Mouse (Mus musculus): ENCODE measurements around the gene Nfasc. TPM values are rescaled to one million over a fixed set of nuclear protein-coding genes. Genes with fewer than 3 reads are reported as not detected.

Gene Nfasc
- polyA plus RNA-seq, 1 experiment from 2014 or later, result 0.68 TPM

DNA sequence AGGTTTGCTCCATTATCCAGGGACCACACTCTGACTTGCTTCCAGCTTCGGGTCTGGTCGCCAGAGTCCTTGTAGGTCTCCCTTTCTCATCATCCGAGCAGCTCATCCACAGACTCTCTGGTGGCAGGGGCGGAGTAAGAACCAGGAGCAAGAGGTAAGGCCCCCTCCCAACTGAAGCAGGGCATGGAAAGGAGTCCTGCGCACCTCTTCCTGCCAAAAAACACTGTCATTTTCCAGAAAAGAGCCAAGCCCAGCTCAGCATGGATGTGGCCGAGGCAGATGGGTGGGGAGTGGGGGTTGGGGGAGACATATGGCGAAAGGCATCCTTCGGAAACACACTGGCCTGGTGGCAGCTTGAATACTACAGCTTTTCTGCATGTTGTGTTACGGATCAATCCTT is 172.1 kb downstream of the Nfasc start:
- H3K27me3 ChIP-seq (ENCODE audit: control insufficient read depth, insufficient read depth, low read length), result no peaks in the 10 kb centered on the region; the same call in 1 of the 2 replicates
- H3K36me3 ChIP-seq (ENCODE audit: control insufficient read depth, insufficient read depth, low read length), result no peaks in the 10 kb centered on the region
- no peak overlapping the region for H3K9ac ChIP-seq (ENCODE audit: low read length)
- no peak overlapping the region for H3K4me3 ChIP-seq (ENCODE audit: control insufficient read depth in 1 of 2, insufficient read depth in 1 of 2, low read depth in 1 of 2, low read length in 2 of 2)
- no peak for ATAC-seq (ENCODE audit: insufficient number of reproducible peaks, insufficient read depth, low FRiP score, low read depth)
- peaks cover 13 to 17% of the 10 kb centered on the region in 2 experiments for H3K4me1 ChIP-seq (ENCODE audit: control insufficient read depth in 2 of 2, insufficient read depth in 2 of 2, low read length in 2 of 2)
- 76% methylated on average over 9 of the region's 9 CpGs for WGBS
- H3K4me2 ChIP-seq (ENCODE audit: low read length), result no peak overlapping the region
- H3K9me3 ChIP-seq (ENCODE audit: control insufficient read depth, low read length), result no peaks in the 10 kb centered on the region
- no peak overlapping the region for H3K27ac ChIP-seq (replicated peaks in 1 of 2; ENCODE audit: control insufficient read depth in 1 of 2, insufficient read depth in 1 of 2, low read depth in 2 of 2, low read length in 2 of 2)

DNA sequence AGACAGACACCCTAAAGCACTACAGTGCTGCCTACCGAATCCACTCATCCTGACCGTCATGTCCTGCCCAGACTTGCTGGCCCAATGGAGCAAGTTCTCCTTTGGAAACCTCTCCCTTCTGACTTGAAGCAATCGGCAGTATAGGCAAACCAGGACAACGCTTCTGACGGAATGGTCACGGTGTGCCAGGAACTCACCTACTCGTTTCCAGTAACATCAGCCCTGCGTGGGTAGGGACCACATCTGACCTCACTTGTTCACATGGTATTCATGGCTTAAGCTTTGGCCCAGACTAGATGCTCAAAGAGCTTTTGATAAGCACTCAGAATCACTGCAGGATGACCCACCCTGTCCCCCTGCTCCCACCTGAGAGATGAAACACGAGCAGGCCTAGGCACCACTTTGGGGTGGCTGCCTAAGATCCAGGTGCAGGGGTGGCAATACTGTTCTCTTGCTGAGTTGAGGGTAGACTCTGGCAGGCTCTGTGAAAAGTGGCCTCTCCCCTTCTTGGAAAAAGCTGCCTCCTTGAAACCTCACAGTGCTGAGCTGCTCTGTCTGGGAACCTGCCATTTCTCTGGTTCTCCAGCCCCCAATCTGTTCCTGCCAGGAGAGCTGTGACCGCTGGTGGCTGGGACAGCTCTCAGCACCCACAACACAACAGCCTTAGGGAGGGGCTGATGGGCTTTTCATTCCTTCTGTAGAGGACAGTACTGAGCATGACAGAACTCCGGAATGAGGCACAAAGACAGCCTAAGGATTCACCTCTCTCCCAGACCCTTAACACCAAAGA is 174.1 kb downstream of the Nfasc start:
- H3K36me3 ChIP-seq (ENCODE audit: control insufficient read depth, insufficient read depth, low read length), result no peaks in the 10 kb centered on the region
- H3K9ac ChIP-seq (ENCODE audit: low read length), result no peak overlapping the region
- ATAC-seq (ENCODE audit: insufficient number of reproducible peaks, insufficient read depth, low FRiP score, low read depth), result no peak
- WGBS, result 79% methylated on average over 11 of the region's 11 CpGs
- H3K27ac ChIP-seq (replicated peaks in 1 of 2; ENCODE audit: control insufficient read depth in 1 of 2, insufficient read depth in 1 of 2, low read depth in 2 of 2, low read length in 2 of 2), result no peak overlapping the region
- no peaks in the 10 kb centered on the region; the same call in 1 of the 2 replicates for H3K27me3 ChIP-seq (ENCODE audit: control insufficient read depth, insufficient read depth, low read length)
- H3K4me1 ChIP-seq (ENCODE audit: control insufficient read depth in 2 of 2, insufficient read depth in 2 of 2, low read length in 2 of 2), result peaks cover 13 to 17% of the 10 kb centered on the region in 2 experiments
- no peaks in the 10 kb centered on the region for H3K9me3 ChIP-seq (ENCODE audit: control insufficient read depth, low read length)
- H3K4me2 ChIP-seq (ENCODE audit: low read length), result no peak overlapping the region
- H3K4me3 ChIP-seq (ENCODE audit: control insufficient read depth in 1 of 2, insufficient read depth in 1 of 2, low read depth in 1 of 2, low read length in 2 of 2), result no peak overlapping the region

- Histone ChIP-seq H3K4me1 (ENCODE audit: control insufficient read depth in 2 of 2, insufficient read depth in 2 of 2, low read length in 2 of 2) (peaks cover 16 to 18% of the 10 kb centered on the region in 2 experiments), H3K27ac (replicated peaks in 1 of 2; ENCODE audit: control insufficient read depth in 1 of 2, insufficient read depth in 1 of 2, low read depth in 2 of 2, low read length in 2 of 2) (no peak overlapping the region), H3K9me3 (ENCODE audit: control insufficient read depth, low read length) (no peaks in the 10 kb centered on the region), H3K36me3 (ENCODE audit: control insufficient read depth, insufficient read depth, low read length) (no peaks in the 10 kb centered on the region), H3K27me3 (ENCODE audit: control insufficient read depth, insufficient read depth, low read length) (peaks cover 6% of the 10 kb centered on the region), H3K4me2 (ENCODE audit: low read length) (no peak overlapping the region), H3K9ac (ENCODE audit: low read length) (no peak overlapping the region), H3K4me3 (ENCODE audit: control insufficient read depth in 1 of 2, insufficient read depth in 1 of 2, low read depth in 1 of 2, low read length in 2 of 2) (no peak overlapping the region)
- WGBS, result 11% methylated on average over 7 of the region's 7 CpGs
- ATAC-seq (ENCODE audit: insufficient number of reproducible peaks, insufficient read depth, low FRiP score, low read depth), result no peak
Measured at GRCm38 (mm10) chr1:132565766-132566165, 175.8 kb downstream of the Nfasc start.

DNA sequence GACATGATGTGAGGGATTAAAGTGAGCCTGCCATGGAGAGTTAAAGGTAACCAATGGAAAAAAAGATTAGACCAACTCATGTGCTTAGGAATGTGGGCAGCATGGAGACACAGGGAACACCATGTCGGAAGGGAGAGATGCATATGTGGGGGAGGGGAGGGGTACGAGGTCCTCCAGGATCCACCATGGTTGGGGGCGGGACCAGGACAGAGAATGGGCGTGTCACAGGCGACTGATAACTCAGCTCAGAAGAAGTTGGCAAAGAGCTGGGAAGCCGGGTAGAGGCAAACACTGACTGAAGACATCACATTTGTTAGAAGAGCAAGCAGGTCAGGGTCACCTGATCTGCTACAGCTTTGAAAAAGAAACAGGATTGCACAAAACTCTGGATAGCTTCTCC is 176.7 kb downstream of the Nfasc start:
- Histone ChIP-seq H3K4me3 (ENCODE audit: control insufficient read depth in 1 of 2, insufficient read depth in 1 of 2, low read depth in 1 of 2, low read length in 2 of 2) (no peak overlapping the region), H3K4me2 (ENCODE audit: low read length) (no peak overlapping the region), H3K27me3 (ENCODE audit: control insufficient read depth, insufficient read depth, low read length) (peaks cover 13% of the 10 kb centered on the region), H3K27ac (replicated peaks in 1 of 2; ENCODE audit: control insufficient read depth in 1 of 2, insufficient read depth in 1 of 2, low read depth in 2 of 2, low read length in 2 of 2) (no peak overlapping the region), H3K4me1 (ENCODE audit: control insufficient read depth in 2 of 2, insufficient read depth in 2 of 2, low read length in 2 of 2) (peaks cover 16 to 19% of the 10 kb centered on the region in 2 experiments), H3K36me3 (ENCODE audit: control insufficient read depth, insufficient read depth, low read length) (no peaks in the 10 kb centered on the region), H3K9ac (ENCODE audit: low read length) (no peak overlapping the region), H3K9me3 (ENCODE audit: control insufficient read depth, low read length) (no peaks in the 10 kb centered on the region)
- 33% methylated on average over 6 of the region's 6 CpGs for WGBS
- no peak for ATAC-seq (ENCODE audit: insufficient number of reproducible peaks, insufficient read depth, low FRiP score, low read depth)

DNA sequence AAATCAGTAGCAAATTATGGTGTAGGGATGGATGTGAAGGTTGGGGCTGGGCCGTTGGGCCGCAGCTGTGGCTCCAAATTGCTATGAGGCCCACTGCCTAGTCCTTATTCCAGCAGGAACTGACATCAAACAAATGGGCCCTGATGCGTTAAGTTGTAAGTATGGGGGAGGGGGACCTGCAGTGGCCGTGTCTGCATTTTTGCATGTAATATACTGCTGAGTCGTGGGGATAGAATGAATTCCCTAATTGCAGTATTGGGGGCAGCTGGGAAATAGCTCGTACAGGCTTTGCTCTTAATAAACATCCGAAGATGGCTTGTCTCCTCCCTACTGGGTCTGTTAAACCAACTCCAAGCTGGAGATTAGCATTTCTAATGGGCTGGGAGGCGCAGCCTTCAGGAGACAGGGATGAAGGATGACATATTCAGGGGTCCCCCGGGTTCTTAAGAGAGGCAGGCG is 179.2 kb downstream of the Nfasc start:
- H3K4me2 ChIP-seq (ENCODE audit: low read length), result no peak overlapping the region
- no peak overlapping the region for H3K9ac ChIP-seq (ENCODE audit: low read length)
- H3K4me3 ChIP-seq (ENCODE audit: control insufficient read depth in 1 of 2, insufficient read depth in 1 of 2, low read depth in 1 of 2, low read length in 2 of 2), result no peak overlapping the region
- H3K4me1 ChIP-seq (ENCODE audit: control insufficient read depth in 2 of 2, insufficient read depth in 2 of 2, low read length in 2 of 2), result peaks cover 25 to 29% of the 10 kb centered on the region in 2 experiments
- ATAC-seq (ENCODE audit: insufficient number of reproducible peaks, insufficient read depth, low FRiP score, low read depth), result no peak
- H3K27ac ChIP-seq (replicated peaks in 1 of 2; ENCODE audit: control insufficient read depth in 1 of 2, insufficient read depth in 1 of 2, low read depth in 2 of 2, low read length in 2 of 2), result no peak overlapping the region
- WGBS, result 49% methylated on average over 10 of the region's 10 CpGs
- H3K36me3 ChIP-seq (ENCODE audit: control insufficient read depth, insufficient read depth, low read length), result no peaks in the 10 kb centered on the region
- no peaks in the 10 kb centered on the region for H3K9me3 ChIP-seq (ENCODE audit: control insufficient read depth, low read length)
- peaks cover 19% of the 10 kb centered on the region for H3K27me3 ChIP-seq (ENCODE audit: control insufficient read depth, insufficient read depth, low read length)

DNA sequence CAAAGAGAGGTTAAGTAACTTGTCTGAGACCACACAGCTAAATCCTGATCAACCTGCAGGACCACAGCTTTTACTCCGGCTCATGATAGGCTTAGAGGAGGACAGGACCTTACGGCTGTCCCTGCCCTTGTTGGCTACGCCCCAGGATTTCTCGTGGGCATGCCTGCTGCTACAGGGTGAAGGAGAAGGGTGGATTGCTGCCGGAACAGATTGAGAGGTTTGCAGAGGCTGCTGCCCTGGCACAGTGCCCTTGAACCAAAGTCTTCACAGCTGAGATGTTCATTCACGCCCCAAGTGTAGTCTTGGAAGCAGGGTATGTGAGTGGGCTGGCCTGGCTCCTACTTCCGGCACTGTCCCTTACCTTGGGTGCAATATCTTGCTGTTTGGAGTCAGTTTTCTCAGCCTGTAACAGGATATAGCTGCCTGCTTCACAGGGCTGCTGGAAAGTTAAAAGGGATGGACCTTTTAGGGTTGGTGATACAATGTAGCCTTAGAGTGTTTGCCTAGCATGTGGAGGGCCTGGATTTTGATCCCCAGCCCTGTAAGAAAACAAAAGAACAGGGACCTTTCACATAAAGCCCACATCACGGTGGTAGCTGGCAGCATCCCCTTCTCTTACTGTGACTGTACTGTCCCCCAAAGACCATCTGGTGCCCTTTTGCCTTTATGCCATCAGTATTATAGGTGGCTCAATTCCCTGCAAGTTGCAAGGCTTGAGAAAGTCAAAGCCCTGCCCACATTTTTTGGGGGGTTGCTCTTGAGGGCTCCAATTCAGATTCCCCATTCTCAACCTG is 180.5 kb downstream of the Nfasc start:
- peaks cover 19% of the 10 kb centered on the region for H3K27me3 ChIP-seq (ENCODE audit: control insufficient read depth, insufficient read depth, low read length)

DNA sequence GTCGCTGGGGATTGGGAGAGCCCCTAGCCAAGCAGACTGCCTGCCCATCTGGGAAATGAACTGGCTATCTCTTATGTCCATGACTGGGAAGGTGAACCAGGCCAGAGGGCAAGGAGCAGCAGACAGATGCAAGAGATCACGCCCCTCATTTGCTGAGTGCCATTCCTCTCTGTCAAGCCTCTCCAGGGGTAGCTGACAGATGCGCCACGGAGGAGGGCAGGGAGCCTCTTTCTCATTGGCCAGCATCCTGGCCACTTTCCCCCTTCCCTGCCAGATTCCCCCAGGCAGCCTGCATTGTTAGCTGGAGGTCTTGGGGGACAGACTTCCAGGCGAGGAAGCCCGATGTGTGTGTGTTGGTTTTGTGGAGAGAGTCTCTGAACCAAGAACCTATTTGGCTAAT is 182.6 kb downstream of the Nfasc start:
- no peak for ATAC-seq (ENCODE audit: insufficient number of reproducible peaks, insufficient read depth, low FRiP score, low read depth)
- WGBS, result 23% methylated on average over 6 of the region's 6 CpGs
- H3K9me3 ChIP-seq (ENCODE audit: control insufficient read depth, low read length), result no peaks in the 10 kb centered on the region

More for the DNA sequence above, 180.5 kb downstream of the Nfasc start:
- Histone ChIP-seq H3K27ac (replicated peaks in 1 of 2; ENCODE audit: control insufficient read depth in 1 of 2, insufficient read depth in 1 of 2, low read depth in 2 of 2, low read length in 2 of 2) (no peak overlapping the region), H3K4me2 (ENCODE audit: low read length) (no peak overlapping the region), H3K36me3 (ENCODE audit: control insufficient read depth, insufficient read depth, low read length) (no peaks in the 10 kb centered on the region), H3K9me3 (ENCODE audit: control insufficient read depth, low read length) (no peaks in the 10 kb centered on the region), H3K9ac (ENCODE audit: low read length) (no peak overlapping the region), H3K4me1 (ENCODE audit: control insufficient read depth in 2 of 2, insufficient read depth in 2 of 2, low read length in 2 of 2) (peaks cover 30% of the 10 kb centered on the region in 2 experiments), H3K4me3 (ENCODE audit: control insufficient read depth in 1 of 2, insufficient read depth in 1 of 2, low read depth in 1 of 2, low read length in 2 of 2) (no peak overlapping the region)
- 56% methylated on average over 8 of the region's 8 CpGs for WGBS
- no peak for ATAC-seq (ENCODE audit: insufficient number of reproducible peaks, insufficient read depth, low FRiP score, low read depth)

More for the DNA sequence above, 182.6 kb downstream of the Nfasc start:
- Histone ChIP-seq H3K4me3 (ENCODE audit: control insufficient read depth in 1 of 2, insufficient read depth in 1 of 2, low read depth in 1 of 2, low read length in 2 of 2) (no peak overlapping the region), H3K27ac (replicated peaks in 1 of 2; ENCODE audit: control insufficient read depth in 1 of 2, insufficient read depth in 1 of 2, low read depth in 2 of 2, low read length in 2 of 2) (no peak overlapping the region), H3K9ac (ENCODE audit: low read length) (no peak overlapping the region), H3K36me3 (ENCODE audit: control insufficient read depth, insufficient read depth, low read length) (no peaks in the 10 kb centered on the region), H3K4me1 (ENCODE audit: control insufficient read depth in 2 of 2, insufficient read depth in 2 of 2, low read length in 2 of 2) (peaks cover 19 to 20% of the 10 kb centered on the region in 2 experiments), H3K27me3 (ENCODE audit: control insufficient read depth, insufficient read depth, low read length) (peaks cover 19% of the 10 kb centered on the region), H3K4me2 (ENCODE audit: low read length) (no peak overlapping the region)
